Mouse (Mus musculus) heart, embryonic 11.5 days (tissue): ENCODE measurements around the gene Fam76b. TPM values are rescaled to one million over a fixed set of nuclear protein-coding genes. Genes with fewer than 3 reads are reported as not detected.

Experiments used
- ATAC-seq: fragments of 200-750 bp; cut with Nextera tagmentation; replicated peaks from 2 replicates; pipeline ENCODE4 v1.8.0; 2017; ENCODE audit warnings: moderate library complexity; ENCODE audit not compliant: insufficient number of reproducible peaks, low FRiP score, low TSS enrichment
- H3K27ac ChIP-seq: fragments of 300-500 bp; sonication (generic); 2 replicates; pipeline ENCODE4 v1.5.1; 2014; ENCODE audit warnings: mild to moderate bottlenecking, low read depth, low read length
- H3K27me3 ChIP-seq: fragments of 300-500 bp; sonication (generic); 2 replicates; pipeline ENCODE4 v1.6.1; 2014; ENCODE audit warnings: mild to moderate bottlenecking, low read length, mixed read lengths; ENCODE audit not compliant: control insufficient read depth, insufficient read depth
- H3K36me3 ChIP-seq: fragments of 300-500 bp; sonication (generic); 2 replicates; pipeline ENCODE4 v1.6.1; 2014; ENCODE audit warnings: mild to moderate bottlenecking, low read length, moderate library complexity, mixed read lengths; ENCODE audit not compliant: control insufficient read depth, insufficient read depth
- H3K4me1 ChIP-seq: fragments of 300-500 bp; sonication (generic); 2 replicates; pipeline ENCODE4 v1.6.1; 2014; ENCODE audit warnings: low read length; ENCODE audit not compliant: control insufficient read depth, insufficient read depth
- H3K4me2 ChIP-seq: fragments of 300-500 bp; sonication (generic); 2 replicates; pipeline ENCODE4 v1.6.1; 2014; ENCODE audit warnings: mild to moderate bottlenecking, moderate library complexity
- H3K4me3 ChIP-seq: fragments of 300-500 bp; sonication (generic); 2 replicates; pipeline ENCODE4 v1.5.1; 2014; ENCODE audit warnings: low read depth, low read length
- H3K9ac ChIP-seq: fragments of 300-500 bp; sonication (generic); 2 replicates; pipeline ENCODE4 v1.6.1; 2014; ENCODE audit warnings: mild to moderate bottlenecking, low read depth, low read length, moderate library complexity
- H3K9me3 ChIP-seq: fragments of 300-500 bp; sonication (generic); replicated peaks from 2 replicates; pipeline ENCODE4 v1.6.1; 2016; ENCODE audit warnings: low read length; ENCODE audit not compliant: control insufficient read depth
- WGBS: fragments of 180-500 bp; shearing (Covaris S2); extraction: QIAGEN DNeasy Blood & Tissue Kit; methylation state at CpG from one replicate; pipeline ENCODE4 v1.1.7; 2014; ENCODE audit not compliant: insufficient replicate concordance; 5-methylcytosine and 5-hydroxymethylcytosine counted together
- polyA plus RNA-seq: library from polyadenylated mRNA; unstranded; fragments of >200 nt; fragmentation: Nextera tagmentation; extraction: Ambion mirVana; gene quantifications from 2 replicates; pipeline ENCODE4 v1.2.1, GENCODE M21; 2014

The Fam76b gene
- polyA plus RNA-seq, 1 experiment from 2014 or later = 16.8 TPM

GRCm38 (mm10) chr9:13882478-13882877, 55.0 kb downstream of the Fam76b start:
- Histone ChIP-seq H3K27me3 (peaks cover 1% of the 10 kb centered on the region; the same call in 1 of the 2 replicates), H3K36me3 (no peaks in the 10 kb centered on the region), H3K4me2 (no peak overlapping the region), H3K9me3 (no peaks in the 10 kb centered on the region), H3K4me1 (0 out of 2 replicates have a peak, but pooled peaks cover 4% of the 10 kb centered on the region), H3K27ac (no peak overlapping the region), H3K9ac (no peak overlapping the region), H3K4me3 (no peak overlapping the region)
- 7% methylated on average over 2 of the region's 2 CpGs for WGBS
- no peak for ATAC-seq

- Histone ChIP-seq H3K9ac (no peak overlapping the region), H3K4me3 (no peak overlapping the region), H3K36me3 (no peaks in the 10 kb centered on the region), H3K4me2 (no peak overlapping the region), H3K27ac (no peak overlapping the region), H3K4me1 (no peaks in the 10 kb centered on the region), H3K27me3 (peaks cover 12% of the 10 kb centered on the region), H3K9me3 (peaks cover 5% of the 10 kb centered on the region; the same call in 1 of the 2 replicates)
- no peak for ATAC-seq
- WGBS = 62% methylated on average over 5 of the region's 5 CpGs
Measured at GRCm38 (mm10) chr9:13888981-13889380, 61.5 kb downstream of the Fam76b start.

DNA sequence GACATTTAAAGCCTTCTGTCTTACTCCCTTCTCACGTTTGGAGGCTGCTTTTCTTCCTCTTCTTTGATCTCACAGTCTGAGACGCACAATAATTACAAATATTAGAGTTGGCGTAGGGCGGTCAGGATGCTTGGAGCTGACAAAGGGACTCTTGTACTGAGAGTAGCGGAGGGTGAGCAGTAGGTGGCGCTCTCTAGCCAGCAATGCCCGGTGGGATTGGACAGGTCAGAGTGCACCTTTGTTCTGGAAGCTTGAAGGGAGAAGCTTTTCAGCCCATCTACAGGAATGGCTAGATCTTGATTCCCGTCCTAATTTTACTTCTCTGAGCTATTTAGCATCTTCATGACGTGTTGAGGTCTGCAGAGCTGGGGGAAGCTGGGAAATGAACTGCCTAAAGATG, 62.1 kb downstream of the Fam76b start:
- H3K27me3 ChIP-seq = peaks cover 12% of the 10 kb centered on the region
- no peak overlapping the region for H3K27ac ChIP-seq
- no peak overlapping the region for H3K9ac ChIP-seq
- H3K9me3 ChIP-seq = peaks cover 5% of the 10 kb centered on the region; the same call in 1 of the 2 replicates
- ATAC-seq = no peak
- no peaks in the 10 kb centered on the region for H3K36me3 ChIP-seq
- 13% methylated on average over 9 of the region's 9 CpGs for WGBS
- H3K4me3 ChIP-seq = no peak overlapping the region
- no peak overlapping the region for H3K4me2 ChIP-seq
- H3K4me1 ChIP-seq = no peaks in the 10 kb centered on the region

DNA sequence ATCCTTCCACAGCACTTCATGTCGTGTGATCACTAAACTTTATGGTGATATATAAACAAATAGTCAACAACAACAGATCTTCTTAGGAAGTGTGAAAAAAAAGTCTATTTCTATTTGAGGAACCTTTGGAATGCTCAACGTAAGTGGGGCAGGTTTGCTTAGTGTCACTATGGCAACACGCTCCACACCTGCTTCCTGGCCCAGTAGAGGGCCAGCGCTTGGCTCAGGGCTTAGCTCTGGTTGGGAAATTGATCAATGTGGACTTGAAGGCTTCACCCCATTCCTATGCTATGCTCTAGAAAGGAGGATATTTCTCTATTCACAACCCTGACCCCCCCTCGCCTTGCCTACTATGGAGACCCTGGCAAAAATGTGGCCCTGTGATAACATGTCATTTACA, 62.7 kb downstream of the Fam76b start:
- Histone ChIP-seq H3K4me2 (no peak overlapping the region), H3K9me3 (peaks cover 5% of the 10 kb centered on the region; the same call in 1 of the 2 replicates), H3K9ac (no peak overlapping the region), H3K27ac (no peak overlapping the region), H3K4me3 (no peak overlapping the region), H3K36me3 (no peaks in the 10 kb centered on the region), H3K27me3 (peaks cover 12% of the 10 kb centered on the region), H3K4me1 (no peaks in the 10 kb centered on the region)
- WGBS = 50% methylated on average over 5 of the region's 5 CpGs
- no peak for ATAC-seq

DNA sequence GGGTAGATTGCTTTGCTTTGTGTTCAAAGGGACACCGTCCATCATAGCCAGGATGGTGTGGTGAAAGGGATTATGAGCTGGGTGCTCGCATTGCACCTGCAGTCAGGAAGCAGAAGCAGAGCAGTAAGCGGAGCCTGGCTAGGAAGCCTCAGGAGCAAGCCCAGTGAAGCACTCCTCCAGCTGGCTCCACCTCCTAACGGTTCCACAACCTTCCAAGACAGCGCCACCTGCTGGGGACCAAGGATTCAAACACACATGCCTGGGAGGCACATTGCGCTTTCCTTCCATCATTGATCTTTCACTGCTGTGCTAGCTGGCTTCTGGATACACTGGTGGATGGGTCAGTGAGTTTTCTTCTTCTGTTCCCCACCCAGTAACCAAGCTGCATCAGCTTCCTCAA, 64.4 kb downstream of the Fam76b start:
- no peak overlapping the region for H3K9ac ChIP-seq
- no peaks in the 10 kb centered on the region for H3K36me3 ChIP-seq
- no peak overlapping the region for H3K4me2 ChIP-seq
- H3K4me1 ChIP-seq = no peaks in the 10 kb centered on the region
- H3K9me3 ChIP-seq = peaks cover 5% of the 10 kb centered on the region; the same call in 1 of the 2 replicates
- H3K4me3 ChIP-seq = no peak overlapping the region
- ATAC-seq = no peak
- no peak overlapping the region for H3K27ac ChIP-seq
- WGBS = 86% methylated on average over 6 of the region's 6 CpGs
- peaks cover 12% of the 10 kb centered on the region for H3K27me3 ChIP-seq

DNA sequence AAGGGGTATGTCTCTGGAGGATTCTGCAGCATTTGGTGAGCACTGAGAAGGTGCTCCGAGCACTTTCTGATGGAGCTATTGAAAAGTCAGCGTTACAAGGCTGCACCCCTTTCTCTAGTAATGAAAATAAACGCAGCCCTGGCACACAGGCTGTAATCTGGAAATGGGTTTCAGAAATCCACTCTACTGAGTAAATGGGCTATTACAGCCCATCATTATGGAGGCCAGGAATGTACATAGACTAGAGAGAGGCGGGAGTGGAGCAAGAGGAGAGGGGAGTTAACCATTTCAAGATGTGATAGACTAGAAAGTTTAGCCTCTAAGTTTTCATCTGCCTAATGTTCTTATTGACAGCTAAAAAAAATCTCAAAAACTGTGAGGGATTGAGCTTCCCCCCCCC, 65.5 kb downstream of the Fam76b start:
- ATAC-seq = no peak
- Histone ChIP-seq H3K9ac (no peak overlapping the region), H3K4me2 (no peak overlapping the region)

GRCm38 (mm10) chr9:13894491-13894890, 67.0 kb downstream of the Fam76b start:
- H3K27ac ChIP-seq = no peak overlapping the region
- no peak for ATAC-seq
- WGBS = 33% methylated on average over 8 of the region's 8 CpGs
- no peak overlapping the region for H3K4me3 ChIP-seq
- no peak overlapping the region for H3K9ac ChIP-seq
- no peaks in the 10 kb centered on the region for H3K27me3 ChIP-seq
- no peaks in the 10 kb centered on the region for H3K36me3 ChIP-seq
- H3K9me3 ChIP-seq = peaks cover 5% of the 10 kb centered on the region; the same call in 1 of the 2 replicates
- H3K4me2 ChIP-seq = no peak overlapping the region
- no peaks in the 10 kb centered on the region for H3K4me1 ChIP-seq

More for the DNA sequence above, 65.5 kb downstream of the Fam76b start:
- Histone ChIP-seq H3K27me3 (peaks cover 8% of the 10 kb centered on the region), H3K36me3 (no peaks in the 10 kb centered on the region), H3K27ac (no peak overlapping the region), H3K4me1 (no peaks in the 10 kb centered on the region), H3K9me3 (peaks cover 5% of the 10 kb centered on the region; the same call in 1 of the 2 replicates), H3K4me3 (no peak overlapping the region)
- WGBS = 62% methylated on average over 4 of the region's 4 CpGs

GRCm38 (mm10) chr9:13894936-13895335, 67.4 kb downstream of the Fam76b start:
- Histone ChIP-seq H3K9ac (no peak overlapping the region), H3K4me1 (no peaks in the 10 kb centered on the region), H3K27ac (no peak overlapping the region), H3K4me2 (no peak overlapping the region), H3K9me3 (peaks cover 5% of the 10 kb centered on the region; the same call in 1 of the 2 replicates), H3K27me3 (no peaks in the 10 kb centered on the region), H3K4me3 (no peak overlapping the region), H3K36me3 (no peaks in the 10 kb centered on the region)
- no peak for ATAC-seq
- 76% methylated on average over 7 of the region's 7 CpGs for WGBS

DNA sequence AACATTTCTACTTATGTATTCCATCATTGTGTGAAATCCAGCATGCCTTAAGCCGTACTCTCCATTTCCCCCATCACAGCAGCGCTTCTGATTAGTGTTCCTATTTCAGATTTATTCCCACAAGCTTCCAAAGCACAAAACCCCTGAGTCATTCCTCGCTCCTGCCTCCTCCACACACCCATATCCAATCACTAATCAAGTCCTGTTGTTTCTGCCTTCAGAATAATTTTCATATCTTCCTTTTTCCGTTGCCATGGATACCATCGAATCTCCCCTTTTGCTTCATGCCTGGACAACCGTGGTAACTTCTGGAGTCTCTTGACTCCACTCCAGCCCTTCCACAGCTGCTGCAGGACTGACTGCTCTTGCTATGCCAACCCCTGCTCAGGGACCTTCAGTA, 68.5 kb downstream of the Fam76b start:
- H3K9me3 ChIP-seq = peaks cover 5% of the 10 kb centered on the region; the same call in 1 of the 2 replicates
- H3K27me3 ChIP-seq = no peaks in the 10 kb centered on the region
- no peaks in the 10 kb centered on the region for H3K4me1 ChIP-seq
- no peaks in the 10 kb centered on the region for H3K36me3 ChIP-seq
- H3K4me3 ChIP-seq = no peak overlapping the region
- 69% methylated on average over 6 of the region's 6 CpGs for WGBS
- H3K4me2 ChIP-seq = no peak overlapping the region
- no peak overlapping the region for H3K9ac ChIP-seq
- ATAC-seq = no peak
- H3K27ac ChIP-seq = no peak overlapping the region
